In the genomic region with DNA sequence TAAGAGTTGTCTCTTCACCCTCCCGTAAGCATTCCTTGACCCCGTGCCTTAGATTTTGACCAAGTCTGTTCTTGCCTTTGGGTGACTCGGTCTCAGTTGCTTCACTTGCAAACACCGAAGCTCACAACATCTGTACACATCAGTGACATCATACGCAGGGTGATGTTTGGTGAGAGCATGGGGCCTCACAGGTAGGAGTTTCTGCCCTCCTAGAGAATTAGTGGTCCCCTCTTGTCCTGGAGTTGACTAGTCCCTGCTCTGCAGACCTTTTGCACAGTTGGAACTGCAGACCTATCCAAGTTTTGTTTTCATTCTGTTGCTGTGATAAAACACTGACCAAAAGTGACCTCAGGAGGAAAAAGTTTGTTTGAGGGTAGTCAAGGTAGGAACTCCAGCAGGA, we compare ENCODE assay signal across 30 mouse cellular contexts. TPM values are rescaled to one million over a fixed set of nuclear protein-coding genes. Genes with fewer than 3 reads are reported as not detected.
"Had no signal": no experiment of that assay in that cellular context is flagged by ENCODE, and none has a peak within 500 bp of the region (broad histone marks: within the 10 kb centered on the region; RNA-seq: fewer than 3 reads in every experiment).

No protein-coding gene starts in this region.

- DNase-seq: kidney, adult 11 months; kidney, adult 8-10 months; kidney, postnatal 14 days; kidney, postnatal 4 days; layer of hippocampus, postnatal 36 days; lung, adult 2 months; lung, postnatal 14 days; lung, postnatal 4 days; right cerebral cortex, adult 18-20 months; right cerebral cortex, postnatal 14 days; right cerebral cortex, postnatal 4 days; spleen, adult 18-20 months; thymus, adult 18-20 months; thymus, postnatal 36 days had no signal

- H3K27ac ChIP-seq: intestine, embryonic 15.5 days; left cerebral cortex, adult 2 months; midbrain, embryonic 15.5 days; neural tube, embryonic 12.5 days; neural tube, embryonic 15.5 days had no signal

- H3K9ac ChIP-seq: intestine, embryonic 15.5 days; midbrain, embryonic 15.5 days; neural tube, embryonic 12.5 days; neural tube, embryonic 15.5 days had no signal

- H3K4me1 ChIP-seq: intestine, embryonic 15.5 days; midbrain, embryonic 15.5 days; neural tube, embryonic 15.5 days had no signal

- ATAC-seq: intestine, embryonic 15.5 days; midbrain, embryonic 15.5 days had no signal

- H3K27me3 ChIP-seq: intestine, embryonic 15.5 days; midbrain, embryonic 15.5 days; neural tube, embryonic 12.5 days; neural tube, embryonic 15.5 days had no signal

- H3K36me3 ChIP-seq: intestine, embryonic 15.5 days; midbrain, embryonic 15.5 days; neural tube, embryonic 12.5 days; neural tube, embryonic 15.5 days had no signal

- H3K4me3 ChIP-seq: intestine, embryonic 15.5 days; midbrain, embryonic 15.5 days; neural tube, embryonic 12.5 days; neural tube, embryonic 15.5 days had no signal

- H3K4me2 ChIP-seq: intestine, embryonic 15.5 days; midbrain, embryonic 11.5 days; midbrain, embryonic 15.5 days; neural tube, embryonic 12.5 days; neural tube, embryonic 15.5 days had no signal

- H3K9me3 ChIP-seq: intestine, embryonic 15.5 days; midbrain, embryonic 15.5 days; neural tube, embryonic 12.5 days; neural tube, embryonic 15.5 days had no signal

RNA-seq across cellular contexts. Expression of gene Cyp4f15, which starts 1.3 kb away (rescaled TPM):
- total RNA-seq: megakaryocyte progenitor cell, adult 5-6 weeks; megakaryocyte-erythroid progenitor cell, adult 5-6 weeks had no signal
- polyA plus RNA-seq: kidney, embryonic 16.5 days; lung, embryonic 16.5 days had no signal

RNA-seq across cellular contexts. Expression of gene Cyp4f40, which starts 28.0 kb away (rescaled TPM):
- total RNA-seq: layer of hippocampus, adult 18-20 months; layer of hippocampus, postnatal 10 days; layer of hippocampus, postnatal 36 days; left cerebral cortex, adult 2 months; left cerebral cortex, postnatal 10 days; left cerebral cortex, postnatal 36 days; megakaryocyte progenitor cell, adult 5-6 weeks; megakaryocyte-erythroid progenitor cell, adult 5-6 weeks had no signal
- polyA plus RNA-seq: kidney, embryonic 16.5 days; limb, embryonic 11.5 days; limb, embryonic 14.5 days; midbrain, embryonic 11.5 days; midbrain, embryonic 15.5 days; neural tube, embryonic 12.5 days had no signal
